Mouse (Mus musculus) hindbrain, embryonic 11.5 days (tissue): Measurements from ENCODE around the gene Selp. TPM values are rescaled to one million over a fixed set of nuclear protein-coding genes. Genes with fewer than 3 reads are reported as not detected.

Experiments used
- ATAC-seq: fragments of 200-750 bp; cut with Nextera tagmentation; 2 replicates; pipeline ENCODE4 v1.8.0; 2017; ENCODE audit warnings: mild to moderate bottlenecking, moderate TSS enrichment, moderate library complexity; ENCODE audit not compliant: low FRiP score
- DNase-seq: peaks from one replicate; pipeline ENCODE4 v3.0.0-alpha.2; 2015; ENCODE audit warnings: low spot score
- H3K27ac ChIP-seq: fragments of 300-500 bp; sonication (generic); 2 replicates; pipeline ENCODE4 v1.5.1; 2014; ENCODE audit warnings: mild to moderate bottlenecking, low read depth, low read length
- H3K27me3 ChIP-seq: fragments of 300-500 bp; sonication (generic); 2 replicates; pipeline ENCODE4 v1.6.1; 2014; ENCODE audit warnings: mild to moderate bottlenecking, low read length, moderate library complexity, mixed read lengths; ENCODE audit not compliant: control insufficient read depth, insufficient read depth
- H3K36me3 ChIP-seq: fragments of 300-500 bp; sonication (generic); 2 replicates; pipeline ENCODE4 v1.6.1; 2014; ENCODE audit warnings: mild to moderate bottlenecking, low read length, moderate library complexity, mixed read lengths; ENCODE audit not compliant: control insufficient read depth, insufficient read depth
- H3K4me1 ChIP-seq: fragments of 300-500 bp; sonication (generic); replicated peaks from 2 replicates; pipeline ENCODE4 v1.6.1; 2014; ENCODE audit warnings: low read length, mixed read lengths; ENCODE audit not compliant: control insufficient read depth, insufficient read depth
- H3K4me2 ChIP-seq: fragments of 300-500 bp; sonication (generic); replicated peaks from 2 replicates; pipeline ENCODE4 v1.6.1; 2014; ENCODE audit warnings: mild to moderate bottlenecking, low read depth, low read length
- H3K4me3 ChIP-seq: fragments of 300-500 bp; sonication (generic); 2 replicates; pipeline ENCODE4 v1.5.1; 2014; ENCODE audit warnings: low read depth, low read length
- H3K9ac ChIP-seq: fragments of 300-500 bp; sonication (generic); 2 replicates; pipeline ENCODE4 v1.6.1; 2014; ENCODE audit warnings: low read depth, low read length
- H3K9me3 ChIP-seq: fragments of 300-500 bp; sonication (generic); 2 replicates; pipeline ENCODE4 v1.6.1; 2016; ENCODE audit warnings: low read length; ENCODE audit not compliant: control insufficient read depth
- WGBS: fragments of 180-500 bp; shearing (Covaris S2); extraction: QIAGEN DNeasy Blood & Tissue Kit; methylation state at CpG from one replicate; pipeline ENCODE4 v1.1.7; 2014; 5-methylcytosine and 5-hydroxymethylcytosine counted together
- polyA plus RNA-seq: library from polyadenylated mRNA; unstranded; fragments of >200 nt; fragmentation: Nextera tagmentation; extraction: Ambion mirVana; gene quantifications from 2 replicates; pipeline ENCODE4 v1.2.1, GENCODE M21; 2014

Gene Selp
- polyA plus RNA-seq, 1 experiment from 2014 or later = 0.06 TPM

DNA sequence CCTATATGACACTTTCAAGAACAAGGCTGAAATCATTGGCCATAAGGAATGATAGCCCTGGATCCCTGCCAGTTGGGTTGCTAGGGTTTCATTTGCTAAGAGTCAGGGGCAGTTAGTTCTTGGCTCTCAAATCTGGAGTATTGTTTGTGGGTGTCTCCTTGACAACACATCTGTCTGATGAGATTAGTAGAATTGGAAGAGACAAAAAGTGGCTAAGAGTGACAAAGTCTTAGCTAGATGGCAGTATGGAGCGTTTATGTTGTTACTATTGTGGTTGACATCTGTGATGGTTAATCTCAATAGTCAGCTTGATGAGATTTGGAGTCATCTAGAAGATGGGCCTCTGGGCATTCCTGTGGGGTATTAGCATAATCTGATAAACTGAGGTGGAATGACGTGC lies 16.7 kb upstream of the Selp start:
- no peak overlapping the region for H3K9ac ChIP-seq
- H3K4me3 ChIP-seq = no peak overlapping the region
- H3K36me3 ChIP-seq = no peaks in the 10 kb centered on the region
- H3K27ac ChIP-seq = no peak overlapping the region
- H3K4me2 ChIP-seq = no peak overlapping the region
- no peaks in the 10 kb centered on the region for H3K27me3 ChIP-seq
- 83% methylated on average over 2 of the region's 2 CpGs for WGBS
- no peak for DNase-seq
- no peaks in the 10 kb centered on the region for H3K4me1 ChIP-seq
- no peak for ATAC-seq
- no peaks in the 10 kb centered on the region for H3K9me3 ChIP-seq

GRCm38 (mm10) chr1:164109763-164110162 lies 5.3 kb upstream of the Selp start:
- DNase-seq (no peak), ATAC-seq (no peak)
- Histone ChIP-seq H3K4me2 (no peak overlapping the region), H3K9ac (no peak overlapping the region), H3K4me3 (no peak overlapping the region), H3K36me3 (no peaks in the 10 kb centered on the region), H3K27me3 (no peaks in the 10 kb centered on the region), H3K9me3 (no peaks in the 10 kb centered on the region), H3K27ac (no peak overlapping the region), H3K4me1 (no peaks in the 10 kb centered on the region)
- 87% methylated on average over 2 of the region's 2 CpGs for WGBS

DNA sequence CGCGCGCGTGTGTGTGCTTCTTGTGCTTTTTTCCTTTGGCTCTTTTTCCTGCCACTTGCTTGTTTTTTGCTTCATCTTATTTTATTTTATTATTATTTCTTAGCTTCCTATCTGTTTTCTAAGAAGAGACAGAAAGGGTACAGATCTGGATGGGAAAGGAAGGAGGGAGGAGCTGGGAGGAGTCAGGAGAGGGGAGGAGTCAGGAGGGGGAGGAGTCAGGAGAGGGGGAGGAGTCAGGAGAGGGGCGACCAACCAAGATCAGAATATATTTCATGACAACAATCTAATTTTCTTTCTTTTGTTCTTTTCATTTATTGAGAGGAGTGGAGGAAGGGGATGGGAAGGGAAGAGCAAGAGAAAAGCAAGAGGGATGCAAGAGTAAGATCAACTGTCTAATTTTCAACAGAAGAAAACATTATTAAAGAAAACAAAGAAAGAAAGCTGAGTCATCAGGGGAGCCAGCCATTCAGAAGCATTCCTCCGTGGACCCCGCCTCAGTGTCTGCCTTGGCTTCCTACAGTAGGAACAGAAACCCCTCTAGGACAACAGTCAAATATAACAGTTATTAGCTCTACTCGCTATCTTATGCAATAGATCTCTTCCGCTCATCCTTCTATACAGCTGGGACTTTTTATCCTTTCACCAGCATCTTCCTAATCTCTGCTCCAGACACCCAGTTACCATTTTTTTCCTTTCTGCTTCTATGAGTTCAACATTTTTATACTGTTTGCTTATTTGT lies 4.3 kb upstream of the Selp start:
- Histone ChIP-seq H3K4me2 (no peak overlapping the region), H3K36me3 (no peaks in the 10 kb centered on the region), H3K9me3 (no peaks in the 10 kb centered on the region), H3K4me1 (no peaks in the 10 kb centered on the region), H3K27me3 (no peaks in the 10 kb centered on the region), H3K27ac (no peak overlapping the region), H3K9ac (no peak overlapping the region), H3K4me3 (no peak overlapping the region)
- WGBS = 93% methylated on average over 9 of the region's 9 CpGs
- DNase-seq = no peak
- no peak for ATAC-seq

DNA sequence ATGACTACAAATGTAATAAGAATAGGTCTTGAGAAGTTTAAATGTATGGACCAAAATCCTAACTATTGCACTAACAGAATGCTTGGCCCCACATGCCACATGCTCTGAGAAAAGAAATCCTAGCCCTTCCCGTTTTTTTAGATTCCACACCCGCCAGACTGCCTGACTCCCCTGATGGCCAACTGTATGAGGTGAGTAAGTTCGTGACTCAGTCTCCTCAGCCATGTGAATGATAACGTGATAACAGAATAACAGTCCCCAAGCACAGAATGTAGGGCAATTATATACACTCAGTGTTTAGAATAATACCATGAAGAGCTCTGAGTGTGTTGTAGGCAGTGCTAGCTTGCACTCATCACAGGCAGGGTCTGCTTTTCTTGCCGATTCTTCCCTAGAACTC lies 784 bp upstream of the Selp start:
- no peaks in the 10 kb centered on the region for H3K9me3 ChIP-seq
- WGBS = 85% methylated on average over 5 of the region's 5 CpGs
- H3K4me2 ChIP-seq = no peak overlapping the region
- H3K36me3 ChIP-seq = no peaks in the 10 kb centered on the region
- no peak for DNase-seq
- ATAC-seq = no peak
- H3K4me3 ChIP-seq = no peak overlapping the region
- H3K9ac ChIP-seq = no peak overlapping the region
- H3K27ac ChIP-seq = no peak overlapping the region
- no peaks in the 10 kb centered on the region for H3K27me3 ChIP-seq
- H3K4me1 ChIP-seq = no peaks in the 10 kb centered on the region

DNA sequence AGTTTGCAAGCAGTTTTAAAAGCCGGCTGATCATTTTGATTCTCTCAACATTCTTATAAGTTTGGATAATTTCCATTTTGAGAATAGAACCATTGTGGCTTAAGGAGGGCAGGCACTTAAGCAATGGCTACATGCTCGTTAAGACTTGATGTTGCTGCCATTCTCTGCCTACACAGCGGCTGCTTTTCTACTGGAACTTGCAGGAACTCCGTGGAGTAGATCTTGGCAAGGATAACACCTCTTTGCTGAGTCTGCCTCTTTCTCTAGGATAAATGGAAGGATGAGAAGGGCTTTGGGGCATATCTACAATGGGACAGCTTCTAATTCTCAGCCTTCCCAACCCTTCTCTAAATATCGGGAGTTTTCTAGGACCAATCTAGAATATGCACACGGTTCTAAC lies 583 bp downstream of the Selp start:
- Histone ChIP-seq H3K4me1 (no peaks in the 10 kb centered on the region), H3K9me3 (no peaks in the 10 kb centered on the region), H3K9ac (no peak overlapping the region), H3K27ac (no peak overlapping the region), H3K36me3 (no peaks in the 10 kb centered on the region), H3K4me3 (no peak overlapping the region), H3K4me2 (no peak overlapping the region), H3K27me3 (no peaks in the 10 kb centered on the region)
- DNase-seq = no peak
- no peak for ATAC-seq
- 85% methylated on average over 6 of the region's 6 CpGs for WGBS

DNA sequence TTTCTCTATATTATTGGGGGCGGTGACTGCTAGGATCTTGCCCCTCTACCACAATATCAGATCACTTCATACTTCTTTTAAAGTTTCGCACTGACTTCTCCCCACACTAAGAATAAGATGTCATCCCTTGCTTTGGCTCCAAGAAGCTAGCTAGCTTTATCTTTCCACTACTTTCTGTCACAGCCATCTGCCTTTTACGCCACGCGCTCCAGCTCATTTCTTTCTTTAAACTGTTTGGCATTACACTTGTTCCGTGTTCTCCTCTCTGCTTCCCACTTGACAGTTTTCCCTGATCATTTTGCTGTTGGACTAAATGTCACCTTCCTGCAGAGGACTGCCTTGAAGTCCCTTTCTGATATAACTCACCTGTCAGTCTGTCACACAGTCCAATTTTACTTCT lies 2.8 kb downstream of the Selp start:
- WGBS = 94% methylated on average over 6 of the region's 6 CpGs
- Histone ChIP-seq H3K9me3 (no peaks in the 10 kb centered on the region), H3K4me3 (no peak overlapping the region), H3K27ac (no peak overlapping the region), H3K36me3 (no peaks in the 10 kb centered on the region), H3K4me2 (no peak overlapping the region), H3K9ac (no peak overlapping the region), H3K27me3 (no peaks in the 10 kb centered on the region), H3K4me1 (no peaks in the 10 kb centered on the region)
- ATAC-seq = no peak
- no peak for DNase-seq

- Histone ChIP-seq H3K4me1 (no peaks in the 10 kb centered on the region), H3K27ac (no peak overlapping the region), H3K4me3 (no peak overlapping the region), H3K27me3 (no peaks in the 10 kb centered on the region), H3K9me3 (no peaks in the 10 kb centered on the region), H3K9ac (no peak overlapping the region), H3K36me3 (no peaks in the 10 kb centered on the region), H3K4me2 (no peak overlapping the region)
- no peak for ATAC-seq
- no peak for DNase-seq
- 81% methylated on average over 3 of the region's 3 CpGs for WGBS
Observed at GRCm38 (mm10) chr1:164119892-164120776, 5.1 kb downstream of the Selp start.

- no peak overlapping the region for H3K4me2 ChIP-seq
- 89% methylated on average over 3 of the region's 3 CpGs for WGBS
- no peak overlapping the region for H3K27ac ChIP-seq
- DNase-seq = no peak
- no peaks in the 10 kb centered on the region for H3K9me3 ChIP-seq
- no peak overlapping the region for H3K4me3 ChIP-seq
- ATAC-seq = no peak
- H3K9ac ChIP-seq = no peak overlapping the region
- H3K36me3 ChIP-seq = no peaks in the 10 kb centered on the region
- no peaks in the 10 kb centered on the region for H3K4me1 ChIP-seq
- H3K27me3 ChIP-seq = no peaks in the 10 kb centered on the region
Observed at GRCm38 (mm10) chr1:164120777-164121158, 5.7 kb downstream of the Selp start.

GRCm38 (mm10) chr1:164123836-164124235 lies 8.8 kb downstream of the Selp start:
- ATAC-seq (no peak), DNase-seq (no peak)
- Histone ChIP-seq H3K4me2 (no peak overlapping the region), H3K4me1 (no peaks in the 10 kb centered on the region), H3K4me3 (no peak overlapping the region), H3K27me3 (no peaks in the 10 kb centered on the region), H3K9me3 (no peaks in the 10 kb centered on the region), H3K9ac (no peak overlapping the region), H3K36me3 (no peaks in the 10 kb centered on the region), H3K27ac (no peak overlapping the region)
- 71% methylated on average over 3 of the region's 3 CpGs for WGBS
